Mouse (Mus musculus) liver, embryonic 18 days (tissue): ENCODE data around the gene Lypd3. TPM values are rescaled to one million over a fixed set of nuclear protein-coding genes. Genes with fewer than 3 reads are reported as not detected.

Experiments
- polyA plus RNA-seq: library from polyadenylated mRNA; depleted of rRNA; stranded (reverse); fragments of >200 nt; gene quantifications from 2 replicates; pipeline ENCODE4 v1.2.3, GENCODE M21; 2012; rRNA removed

Gene Lypd3
- 0.01 and 0.02 TPM in 2 replicates for polyA plus RNA-seq

DNA sequence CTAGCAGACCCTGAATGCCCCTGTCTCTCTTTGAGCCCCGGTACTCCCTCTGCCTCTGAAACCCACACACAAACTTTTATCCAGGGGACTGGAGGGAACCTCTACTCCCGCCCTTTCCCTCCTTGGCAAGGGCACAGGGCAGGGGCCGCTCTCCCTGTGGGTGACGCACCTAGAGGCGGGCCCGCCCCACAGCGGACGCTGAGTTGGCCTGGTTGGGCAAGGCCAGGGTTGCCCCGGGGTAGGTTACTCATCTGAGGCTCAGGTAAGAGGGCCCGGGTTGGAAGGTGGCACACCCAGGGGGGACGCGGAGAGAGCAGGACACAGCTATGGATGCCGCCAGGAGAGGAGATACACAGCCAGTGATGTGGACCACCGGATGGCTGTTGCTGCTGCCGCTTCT is at the start of gene Lypd3:
Lypd3 (plus strand) TSS at position 287 of the 400 bp plus-strand sequence.

DNA sequence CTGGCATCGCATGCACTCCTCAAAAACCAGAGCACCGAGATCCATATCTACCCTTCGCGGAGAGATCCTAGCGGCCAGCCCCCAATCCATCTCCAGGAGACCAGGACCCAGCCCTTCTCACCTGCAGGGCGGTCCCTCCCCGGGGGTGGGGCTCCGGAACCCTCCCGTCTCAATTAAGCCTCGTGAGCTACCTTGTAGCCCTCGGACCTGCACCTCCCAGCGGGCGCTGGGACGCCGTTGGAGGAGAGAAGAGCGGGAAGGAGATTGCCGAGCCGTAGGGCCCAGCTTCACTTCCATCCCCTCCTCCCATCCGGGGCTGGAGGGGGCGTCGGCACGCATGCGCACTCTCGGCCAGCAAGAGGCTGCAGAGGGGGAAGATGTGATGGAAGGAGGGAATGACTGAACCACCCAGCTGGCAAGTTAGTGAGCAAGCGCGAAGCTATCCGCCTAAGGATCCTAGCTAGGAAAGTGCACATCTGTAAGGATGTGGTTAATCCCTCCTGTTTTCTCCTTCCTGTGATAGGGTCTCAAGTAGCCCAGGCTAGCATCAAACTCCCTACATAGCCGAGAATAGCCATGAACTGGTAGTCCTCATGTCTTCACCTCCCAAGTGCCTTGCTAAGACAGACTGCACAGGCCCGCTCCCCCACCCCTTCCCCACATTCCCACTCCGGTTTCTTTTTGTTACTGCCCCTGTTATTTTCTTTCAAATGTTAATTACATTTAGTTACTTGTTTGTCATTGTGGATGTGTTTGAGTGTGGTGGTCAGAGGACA is 48.8 kb upstream of the Lypd3 start, which contains the start of the genes Ethe1 and Zfp575:
Ethe1 (plus strand) TSS at position 214 of the 776 bp plus-strand sequence.
Zfp575 (minus strand) TSS at position 312 of the 776 bp plus-strand sequence.

DNA sequence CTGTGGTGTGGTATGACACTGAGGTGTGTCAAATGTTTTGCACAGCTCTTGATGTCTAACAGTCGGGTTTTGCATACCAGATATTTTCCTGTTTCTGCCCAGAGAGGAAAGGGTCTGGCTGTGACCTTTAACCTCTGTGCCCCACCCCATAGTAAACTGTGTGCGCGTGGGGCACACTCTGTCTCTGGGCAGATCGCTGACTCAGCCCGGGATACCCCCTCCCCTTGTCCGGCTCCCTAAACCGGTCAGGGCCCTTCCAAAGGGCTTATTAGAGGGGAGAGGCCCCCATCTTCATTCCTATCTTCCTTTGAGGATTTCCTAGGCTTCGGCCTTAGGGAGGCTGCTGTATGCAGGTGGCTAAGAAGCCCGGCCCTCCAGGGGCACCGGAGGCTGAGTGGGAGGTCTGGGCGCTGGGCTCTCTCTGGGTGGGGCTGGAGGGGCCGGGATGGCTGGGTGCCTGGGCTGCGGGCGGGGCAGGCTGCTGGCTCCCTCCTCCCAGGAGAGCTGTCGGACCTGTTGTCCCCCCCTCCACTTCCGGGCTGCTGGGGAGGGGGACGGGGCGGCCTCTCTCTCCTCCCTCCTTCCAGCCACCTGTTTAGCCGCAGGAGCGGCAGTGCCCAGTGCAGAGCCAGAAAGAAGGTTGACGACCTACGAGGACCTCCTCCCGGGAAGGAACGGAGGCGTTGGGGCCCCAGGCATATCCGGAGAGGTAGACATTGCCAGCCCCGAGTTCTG is 26.0 kb upstream of the Lypd3 start, which contains the start of gene Phldb3:
Phldb3 (plus strand) TSS at position 620 of the 735 bp plus-strand sequence.

DNA sequence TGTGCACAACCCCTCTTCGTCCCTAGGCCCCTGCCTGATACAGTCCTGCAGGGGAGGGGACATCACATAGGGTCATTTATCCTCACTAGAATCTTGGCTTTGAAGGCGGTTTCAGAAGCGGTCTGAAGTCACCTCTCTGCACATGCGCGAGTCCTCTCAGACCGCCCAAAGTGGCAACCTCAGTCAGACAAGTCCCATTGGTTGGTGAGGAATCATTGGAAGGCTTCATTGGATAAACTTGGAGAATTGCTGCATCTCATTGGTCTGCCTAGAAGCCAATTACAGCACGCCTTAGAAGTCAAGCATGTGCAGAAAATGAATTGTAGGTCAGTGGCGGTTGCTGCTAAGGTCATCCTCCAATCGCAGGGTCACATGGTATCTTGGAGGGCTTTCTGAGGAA is 40.2 kb downstream of the Lypd3 start, which contains the start of gene Tex101:
Tex101 (minus strand) TSS at position 101 of the 400 bp plus-strand sequence.

Other genes with a start within 250 kb of the Lypd3 start
- gene Smg9, start 236.9 kb upstream of the Lypd3 start, polyA plus RNA-seq: 13.1 and 17.8 TPM in 2 replicates
- 0.03 and 0.04 TPM in 2 replicates for gene Irgc1, start 184.3 kb upstream of the Lypd3 start, polyA plus RNA-seq
- gene Plaur, start 174.1 kb upstream of the Lypd3 start, polyA plus RNA-seq: 11.9 and 15.2 TPM in 2 replicates
- gene Cadm4, start 154.5 kb upstream of the Lypd3 start, polyA plus RNA-seq: 0.46 and 0.55 TPM in 2 replicates
- gene Zfp428, start 129.5 kb upstream of the Lypd3 start, polyA plus RNA-seq: 2.6 and 3.1 TPM in 2 replicates
- gene AC161166.1, start 124.1 kb upstream of the Lypd3 start, polyA plus RNA-seq: not detected in 2 replicates
- gene Irgq, start 105.9 kb upstream of the Lypd3 start, polyA plus RNA-seq: 2.9 and 3.0 TPM in 2 replicates
- gene Pinlyp, start 90.4 kb upstream of the Lypd3 start, polyA plus RNA-seq: 0.06 and 0.13 TPM in 2 replicates
- 18.1 and 22.4 TPM in 2 replicates for gene Xrcc1, start 90.3 kb upstream of the Lypd3 start, polyA plus RNA-seq
- gene Ethe1, start 49.0 kb upstream of the Lypd3 start, polyA plus RNA-seq: 19.2 and 23.2 TPM in 2 replicates
- 0.02 and 0.05 TPM in 2 replicates for gene Zfp575, start 48.9 kb upstream of the Lypd3 start, polyA plus RNA-seq
- 1.6 and 1.8 TPM in 2 replicates for gene Phldb3, start 25.8 kb upstream of the Lypd3 start, polyA plus RNA-seq
- not detected in 2 replicates for gene Tex101, start 40.1 kb downstream of the Lypd3 start, polyA plus RNA-seq
- not detected in 2 replicates for gene BC049730, start 72.7 kb downstream of the Lypd3 start, polyA plus RNA-seq
- not detected in 2 replicates for gene Gm4763, start 90.4 kb downstream of the Lypd3 start, polyA plus RNA-seq
- gene Cd177, start 123.8 kb downstream of the Lypd3 start, polyA plus RNA-seq: 20.4 and 31.4 TPM in 2 replicates
- gene Ceacam10, start 140.7 kb downstream of the Lypd3 start, polyA plus RNA-seq: 7.0 and 7.4 TPM in 2 replicates
- 3.8 and 4.1 TPM in 2 replicates for gene Gm9844, start 225.7 kb downstream of the Lypd3 start, polyA plus RNA-seq
- not detected in 2 replicates for gene Lypd4, start 233.4 kb downstream of the Lypd3 start, polyA plus RNA-seq
- gene Dmrtc2, start 233.5 kb downstream of the Lypd3 start, polyA plus RNA-seq: not detected in 2 replicates
- 500 and 552 TPM in 2 replicates for gene Rps19, start 247.8 kb downstream of the Lypd3 start, polyA plus RNA-seq